Mouse (Mus musculus) midbrain, postnatal 0 days (tissue): ENCODE measurements at regions not wholly inside any gene's neighbourhood (a gene's known extent, or its start where the extent isn't known, plus 50 kb on each side); places are given as distances from the start of the nearest gene placed in this dataset.
A peak's percentile ranks its signal among the peaks of the same experiment; 100 is the strongest.

ENCODE experiments used
- ATAC-seq: fragments of 200-750 bp; cut with Nextera tagmentation; 2 replicates; pipeline ENCODE4 v1.8.0; 2017; ENCODE audit warnings: moderate number of reproducible peaks, mild to moderate bottlenecking, moderate TSS enrichment, moderate library complexity; ENCODE audit not compliant: low FRiP score
- DNase-seq: peaks from one replicate; pipeline ENCODE4 v3.0.0-alpha.2; 2015; ENCODE audit warnings: low spot score
- H3K27ac ChIP-seq: fragments of 300-500 bp; sonication (generic); 2 replicates; pipeline ENCODE4 v1.5.1; 2014; ENCODE audit warnings: low read depth, mild to moderate bottlenecking, low read length, mixed read lengths
- H3K27me3 ChIP-seq: fragments of 300-500 bp; sonication (generic); 2 replicates; pipeline ENCODE4 v1.6.1; 2014; ENCODE audit warnings: low read length, control low read depth, mixed read lengths; ENCODE audit not compliant: insufficient read depth
- H3K36me3 ChIP-seq: fragments of 300-500 bp; sonication (generic); 2 replicates; pipeline ENCODE4 v1.6.1; 2014; ENCODE audit warnings: low read length, control low read depth, mixed read lengths; ENCODE audit not compliant: insufficient read depth
- H3K4me1 ChIP-seq: fragments of 300-500 bp; sonication (generic); 2 replicates; pipeline ENCODE4 v1.6.1; 2014; ENCODE audit warnings: mild to moderate bottlenecking, control low read depth, antibody characterized with exemption, low read length, mixed read lengths; ENCODE audit not compliant: insufficient read depth
- H3K4me2 ChIP-seq: fragments of 300-500 bp; sonication (generic); 2 replicates; pipeline ENCODE4 v1.6.1; 2014; ENCODE audit warnings: low read depth, mild to moderate bottlenecking, low read length, mixed read lengths; ENCODE audit not compliant: poor library complexity, severe bottlenecking
- H3K4me3 ChIP-seq: fragments of 300-500 bp; sonication (generic); 2 replicates; pipeline ENCODE4 v1.5.1; 2014; ENCODE audit warnings: low read depth, mild to moderate bottlenecking, low read length, moderate library complexity
- H3K9ac ChIP-seq: fragments of 300-500 bp; sonication (generic); replicated peaks from 2 replicates; pipeline ENCODE4 v1.6.1; 2014; ENCODE audit warnings: mild to moderate bottlenecking, low read length, moderate library complexity, mixed read lengths; ENCODE audit not compliant: poor library complexity, severe bottlenecking
- H3K9me3 ChIP-seq: fragments of 300-500 bp; sonication (generic); 2 replicates; pipeline ENCODE4 v1.6.1; 2016; ENCODE audit warnings: low read length, control low read depth
- CTCF ChIP-seq: IDR thresholded peaks from 2 replicates; pipeline ENCODE4 v1.5.1; 2016; ENCODE audit warnings: antibody characterized with exemption, mild to moderate bottlenecking
- WGBS: fragments of 180-500 bp; shearing (Covaris S2); extraction: QIAGEN DNeasy Blood & Tissue Kit; methylation state at CpG from one replicate; pipeline ENCODE4 v1.1.7; 2014; 5-methylcytosine and 5-hydroxymethylcytosine counted together

GRCm38 (mm10) chr2:166384583-166384982 lies 229.1 kb upstream of the Sulf2 start:
- H3K9me3 ChIP-seq: no peaks in the 10 kb centered on the region
- peaks cover 23% of the 10 kb centered on the region; the same call in 1 of the 2 replicates for H3K4me1 ChIP-seq
- peak; percentile 22; the same call in 1 of the 2 replicates for TF ChIP-seq CTCF
- H3K4me3 ChIP-seq: no peak overlapping the region
- WGBS: 15% methylated on average over 6 of the region's 6 CpGs
- H3K9ac ChIP-seq: no peak overlapping the region
- ATAC-seq (peak; percentile 50; the same call in 1 of the 2 replicates), DNase-seq (peak; percentile 61)
- H3K27me3 ChIP-seq: no peaks in the 10 kb centered on the region; the same call in 1 of the 2 replicates
- no peak overlapping the region for H3K4me2 ChIP-seq
- no peaks in the 10 kb centered on the region for H3K36me3 ChIP-seq
- peak overlapping the region; percentile 70 for H3K27ac ChIP-seq

- no peaks in the 10 kb centered on the region for H3K9me3 ChIP-seq
- no peak overlapping the region for H3K4me2 ChIP-seq
- H3K27ac ChIP-seq: no peak overlapping the region
- TF ChIP-seq CTCF: no peak
- WGBS: 82% methylated on average over 5 of the region's 5 CpGs
- H3K36me3 ChIP-seq: no peaks in the 10 kb centered on the region
- no peak overlapping the region for H3K4me3 ChIP-seq
- H3K4me1 ChIP-seq: peaks cover 23% of the 10 kb centered on the region; the same call in 1 of the 2 replicates
- DNase-seq: no peak
- ATAC-seq: no peak
- no peaks in the 10 kb centered on the region; the same call in 1 of the 2 replicates for H3K27me3 ChIP-seq
- H3K9ac ChIP-seq: no peak overlapping the region
These were observed 227.9 kb upstream of the Sulf2 start for GRCm38 (mm10) chr2:166383356-166383755.

GRCm38 (mm10) chr2:166382180-166382579 lies 226.7 kb upstream of the Sulf2 start:
- H3K4me1 ChIP-seq: peaks cover 15% of the 10 kb centered on the region; the same call in 1 of the 2 replicates
- no peak overlapping the region for H3K4me2 ChIP-seq
- H3K27ac ChIP-seq: no peak overlapping the region
- no peak for TF ChIP-seq CTCF
- H3K27me3 ChIP-seq: no peaks in the 10 kb centered on the region; the same call in 1 of the 2 replicates
- H3K36me3 ChIP-seq: no peaks in the 10 kb centered on the region
- no peak overlapping the region for H3K9ac ChIP-seq
- no peaks in the 10 kb centered on the region for H3K9me3 ChIP-seq
- 81% methylated on average over 7 of the region's 7 CpGs for WGBS
- no peak overlapping the region for H3K4me3 ChIP-seq
- ATAC-seq (no peak), DNase-seq (no peak)

- Histone ChIP-seq H3K4me1 (peaks cover 15% of the 10 kb centered on the region; the same call in 1 of the 2 replicates), H3K4me3 (no peak overlapping the region), H3K4me2 (no peak overlapping the region), H3K27me3 (no peaks in the 10 kb centered on the region; the same call in 1 of the 2 replicates), H3K9me3 (no peaks in the 10 kb centered on the region), H3K27ac (no peak overlapping the region), H3K9ac (no peak overlapping the region), H3K36me3 (no peaks in the 10 kb centered on the region)
- ATAC-seq (no peak), DNase-seq (no peak)
- TF ChIP-seq CTCF: no peak
- 89% methylated on average over 9 of the region's 9 CpGs for WGBS
These were observed 225.4 kb upstream of the Sulf2 start for GRCm38 (mm10) chr2:166380854-166381253.

- Histone ChIP-seq H3K4me2 (no peak overlapping the region), H3K9me3 (no peaks in the 10 kb centered on the region), H3K9ac (no peak overlapping the region), H3K36me3 (no peaks in the 10 kb centered on the region), H3K27ac (no peak overlapping the region), H3K4me1 (no peaks in the 10 kb centered on the region; the same call in 1 of the 2 replicates), H3K4me3 (no peak overlapping the region), H3K27me3 (no peaks in the 10 kb centered on the region; the same call in 1 of the 2 replicates)
- no peak for TF ChIP-seq CTCF
- ATAC-seq (no peak), DNase-seq (no peak)
- WGBS: 23% methylated on average over 3 of the region's 3 CpGs
These were observed 222.9 kb upstream of the Sulf2 start for GRCm38 (mm10) chr2:166378325-166378724.

GRCm38 (mm10) chr2:166377329-166377728 lies 221.9 kb upstream of the Sulf2 start:
- Histone ChIP-seq H3K4me2 (no peak overlapping the region), H3K9ac (no peak overlapping the region), H3K9me3 (no peaks in the 10 kb centered on the region), H3K27me3 (no peaks in the 10 kb centered on the region; the same call in 1 of the 2 replicates), H3K4me1 (no peaks in the 10 kb centered on the region; the same call in 1 of the 2 replicates), H3K36me3 (no peaks in the 10 kb centered on the region), H3K4me3 (no peak overlapping the region), H3K27ac (no peak overlapping the region)
- ATAC-seq: no peak
- 17% methylated on average over 3 of the region's 3 CpGs for WGBS
- no peak for TF ChIP-seq CTCF
- DNase-seq: peak; percentile 80
